Mouse (Mus musculus) liver, adult 2 months (tissue): Measurements from ENCODE around the gene Fezf2. TPM values are rescaled to one million over a fixed set of nuclear protein-coding genes. Genes with fewer than 3 reads are reported as not detected.

Experiments
- DNase-seq: peaks from one replicate; pipeline ENCODE4 v3.0.0-alpha.2; 2011; ENCODE audit warnings: low read depth, low spot score; ENCODE audit errors: extremely low read depth
- H3K27ac ChIP-seq: fragments of 200-500 bp; replicated peaks from 2 replicates; pipeline ENCODE4 v1.5.1; 2012; ENCODE audit warnings: low read depth, mild to moderate bottlenecking, control low read depth, inconsistent platforms, low read length; ENCODE audit not compliant: insufficient read depth
- H3K27me3 ChIP-seq: fragments of 200-500 bp; 2 replicates; pipeline ENCODE4 v1.6.1; 2012; ENCODE audit warnings: mild to moderate bottlenecking, moderate library complexity, low read length, inconsistent platforms; ENCODE audit not compliant: control insufficient read depth, insufficient read depth
- H3K36me3 ChIP-seq: fragments of 200-500 bp; 2 replicates; pipeline ENCODE4 v1.6.1; 2012; ENCODE audit warnings: low read length, inconsistent platforms; ENCODE audit not compliant: control insufficient read depth, insufficient read depth
- H3K4me1 ChIP-seq: fragments of 200-500 bp; 2 replicates; pipeline ENCODE4 v1.6.1; 2011; ENCODE audit warnings: low read length; ENCODE audit not compliant: control insufficient read depth, insufficient read depth
- H3K4me3 ChIP-seq: fragments of 200-500 bp; 2 replicates; pipeline ENCODE4 v1.5.1; 2011; ENCODE audit warnings: low read depth, mild to moderate bottlenecking, control low read depth, low read length, moderate library complexity; ENCODE audit not compliant: insufficient read depth
- H3K79me2 ChIP-seq: fragments of 200-500 bp; 2 replicates; pipeline ENCODE4 v1.6.1; 2012; ENCODE audit warnings: inconsistent platforms, mild to moderate bottlenecking, low read length, moderate library complexity; ENCODE audit not compliant: control insufficient read depth, insufficient read depth
- H3K9ac ChIP-seq: fragments of 200-500 bp; 2 replicates; pipeline ENCODE4 v1.6.1; 2012; ENCODE audit warnings: low read depth, mild to moderate bottlenecking, control low read depth, inconsistent platforms, low read length
- CTCF ChIP-seq: fragments of 200-500 bp; IDR thresholded peaks from 2 replicates; pipeline ENCODE4 v1.5.1; 2011; ENCODE audit warnings: low read depth, low read length, control low read depth
- POLR2A ChIP-seq: fragments of 200-500 bp; IDR thresholded peaks from 2 replicates; pipeline ENCODE4 v1.6.1; 2011; ENCODE audit warnings: low read length, control low read depth; ENCODE audit not compliant: insufficient read depth; ENCODE audit errors: extremely low read depth
- WGBS: fragments of 180-500 bp; shearing (Covaris S2); methylation state at CpG from one replicate; pipeline ENCODE4 v1.1.7; 2018; 5-methylcytosine and 5-hydroxymethylcytosine counted together
- polyA plus RNA-seq: library from polyadenylated mRNA; depleted of rRNA; stranded (reverse); fragments of >200 nt; gene quantifications from 2 replicates; pipeline ENCODE4 v1.2.3, GENCODE M21; 2012; rRNA removed
- total RNA-seq: library from RNA; depleted of rRNA; stranded (reverse); fragments of >200 nt; gene quantifications from 2 replicates; pipeline ENCODE4 v1.2.3, GENCODE M21; 2014; rRNA removed

Gene Fezf2
- total and polyA plus RNA-seq, 2 experiments = not detected

DNA sequence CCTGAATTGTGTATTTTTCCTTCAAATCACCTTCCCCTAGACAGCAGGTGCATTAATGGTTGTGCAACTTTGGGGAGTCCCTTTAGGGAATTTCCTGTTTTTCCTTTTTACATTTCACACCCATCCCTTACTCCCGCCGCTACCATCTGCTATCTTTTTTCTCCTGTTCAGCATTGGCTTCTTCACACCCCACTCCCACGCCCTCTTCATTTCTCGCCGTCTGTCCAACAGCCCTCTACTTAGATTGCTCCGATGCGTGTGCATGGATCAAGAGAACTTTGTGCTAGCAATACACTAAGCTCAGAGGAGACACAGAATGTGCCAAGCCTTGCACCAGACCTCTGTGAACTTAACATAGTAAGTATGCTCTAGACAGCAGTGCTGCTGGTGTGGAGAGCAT, 51.6 kb downstream of the Fezf2 start:
- TF ChIP-seq CTCF (no peak), POLR2A (no peak)
- Histone ChIP-seq H3K4me3 (no peak overlapping the region), H3K36me3 (peaks cover 31% of the 10 kb centered on the region), H3K79me2 (no peaks in the 10 kb centered on the region), H3K27me3 (no peaks in the 10 kb centered on the region), H3K4me1 (no peaks in the 10 kb centered on the region), H3K27ac (no peak overlapping the region), H3K9ac (no peak overlapping the region)
- DNase-seq = no peak
- WGBS = 95% methylated on average over 7 of the region's 7 CpGs

Other genes starting within 250 kb of the Fezf2 start
- gene Gm49355, start 64.2 kb downstream of the Fezf2 start, total RNA-seq = 0.07 and 0.18 TPM in 2 replicates
- gene Gm49355, start 64.2 kb downstream of the Fezf2 start, polyA plus RNA-seq = not detected in 2 replicates
- gene 3830406C13Rik, start 64.0 kb downstream of the Fezf2 start, total RNA-seq = 12.6 and 18.0 TPM in 2 replicates
- gene 3830406C13Rik, start 64.0 kb downstream of the Fezf2 start, polyA plus RNA-seq = 2.5 and 3.2 TPM in 2 replicates